Mouse (Mus musculus): ENCODE data around the gene Pomgnt2. TPM values are rescaled to one million over a fixed set of nuclear protein-coding genes. Genes with fewer than 3 reads are reported as not detected.

Gene Pomgnt2
- total and polyA plus RNA-seq, 3 experiments, result not detected

DNA sequence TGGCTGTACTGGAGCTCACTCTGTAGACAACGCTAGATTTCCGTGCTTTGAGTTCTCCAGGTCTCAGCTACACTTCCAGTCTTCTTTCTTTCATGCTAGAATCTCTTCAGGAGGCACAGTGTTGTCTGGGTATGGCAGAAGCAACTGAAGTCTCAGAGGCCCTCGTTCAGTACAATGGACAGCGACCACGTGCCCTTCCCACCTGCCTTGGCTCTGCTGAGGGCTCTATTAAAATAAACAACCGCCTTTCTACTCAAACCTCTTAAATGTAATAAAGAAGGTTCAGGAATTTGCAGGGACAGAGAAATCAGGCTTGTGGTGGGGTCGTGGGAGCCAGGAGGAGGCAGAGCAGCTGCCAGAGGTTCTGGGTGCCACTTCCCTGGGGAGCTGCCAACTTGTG, 9.7 kb upstream of the Pomgnt2 start:
- Histone ChIP-seq H3K4me1 (ENCODE audit: control insufficient read depth in 1 of 2, insufficient read depth in 2 of 2, low read length in 2 of 2) (no peaks in the 10 kb centered on the region), H3K9ac (ENCODE audit: control insufficient read depth, low read depth, low read length, poor library complexity, severe bottlenecking) (no peak overlapping the region), H3K79me2 (ENCODE audit: control insufficient read depth, insufficient read depth, low read length, poor library complexity) (no peaks in the 10 kb centered on the region), H3K9me3 (replicated peaks; ENCODE audit: insufficient read depth, low read length) (no peaks in the 10 kb centered on the region), H3K27me3 (ENCODE audit: control insufficient read depth in 1 of 2, insufficient read depth in 2 of 2, low read length in 2 of 2) (no peaks in the 10 kb centered on the region), H3K27ac (ENCODE audit: control insufficient read depth, low read depth, low read length) (no peak overlapping the region), H3K4me3 (ENCODE audit: control insufficient read depth in 1 of 2, insufficient read depth in 1 of 2, low read depth in 2 of 2, low read length in 2 of 2) (no peak overlapping the region), H3K36me3 (ENCODE audit: control insufficient read depth in 1 of 2, insufficient read depth in 2 of 2, low read length in 2 of 2) (no peaks in the 10 kb centered on the region)
- TF ChIP-seq POLR2A (IDR thresholded peaks at IDR 0.05; ENCODE audit: control insufficient read depth in 1 of 2, insufficient read depth in 1 of 2, low read depth in 1 of 2, low read length in 2 of 2, poor library complexity in 1 of 2), result no peak
- no peak for TF ChIP-seq ZNF384 (IDR thresholded peaks at IDR 0.05; ENCODE audit: low read depth, low read length)
- TF ChIP-seq EP300 (IDR thresholded peaks at IDR 0.05; ENCODE audit: low read depth in 1 of 2, low read length in 2 of 2), result no peak
- TF ChIP-seq SMC3 (IDR thresholded peaks at IDR 0.05; ENCODE audit: low read depth, low read length), result no peak
- TF ChIP-seq TBP (IDR thresholded peaks at IDR 0.05; ENCODE audit: low read depth, low read length), result no peak
- TF ChIP-seq CTCF (IDR thresholded peaks at IDR 0.05 in 2 of 3, conservative IDR thresholded peaks at IDR 0.05 in 1 of 3; ENCODE audit: control insufficient read depth in 1 of 3, insufficient read depth in 1 of 3, low read depth in 2 of 3, low read length in 3 of 3, poor library complexity in 1 of 3, severe bottlenecking in 1 of 3), result no peak
- TF ChIP-seq MEF2A (IDR thresholded peaks at IDR 0.05; ENCODE audit: extremely low read depth, insufficient replicate concordance, low read depth, low read length, poor library complexity, severe bottlenecking), result no peak
- no peak for TF ChIP-seq CHD2 (IDR thresholded peaks at IDR 0.05; ENCODE audit: low read length)
- TF ChIP-seq MYC (IDR thresholded peaks at IDR 0.05; ENCODE audit: low read depth, low read length), result no peak
- no peak for TF ChIP-seq USF2 (IDR thresholded peaks at IDR 0.05; ENCODE audit: borderline replicate concordance in 1 of 2, insufficient read depth in 1 of 2, low read depth in 1 of 2, low read length in 2 of 2)
- TF ChIP-seq HCFC1 (IDR thresholded peaks at IDR 0.05; ENCODE audit: low read depth, low read length), result no peak
- TF ChIP-seq GABPA (IDR thresholded peaks at IDR 0.05; ENCODE audit: low read depth, low read length), result no peak
- TF ChIP-seq ZC3H11A (IDR thresholded peaks at IDR 0.05; ENCODE audit: low read depth, low read length), result no peak
- DNase-seq (ENCODE audit: low read depth, low spot score), result peak; percentile 38

DNA sequence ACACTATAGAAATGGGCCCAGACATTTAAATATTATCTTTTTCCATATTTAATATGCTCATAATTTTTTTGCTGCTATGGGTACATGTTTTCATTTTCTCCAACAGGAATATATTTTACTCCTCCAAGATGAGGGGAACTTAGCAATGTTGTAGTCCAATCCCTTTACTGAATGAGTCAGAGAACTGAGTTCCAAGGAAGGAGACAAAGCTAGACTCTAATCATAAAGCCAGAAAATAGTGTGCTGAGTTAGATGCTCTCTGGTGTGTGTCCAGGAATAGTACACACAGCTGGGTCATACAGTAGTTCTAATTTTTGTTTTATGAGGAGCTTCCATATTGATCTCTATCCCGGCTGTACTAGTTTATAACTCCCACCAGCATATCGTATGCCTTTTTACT, 9.3 kb upstream of the Pomgnt2 start:
- Histone ChIP-seq H3K36me3 (ENCODE audit: control insufficient read depth in 1 of 2, insufficient read depth in 2 of 2, low read length in 2 of 2) (no peaks in the 10 kb centered on the region), H3K79me2 (ENCODE audit: control insufficient read depth, insufficient read depth, low read length, poor library complexity) (no peaks in the 10 kb centered on the region), H3K27ac (ENCODE audit: control insufficient read depth, low read depth, low read length) (no peak overlapping the region), H3K9ac (ENCODE audit: control insufficient read depth, low read depth, low read length, poor library complexity, severe bottlenecking) (no peak overlapping the region), H3K4me3 (ENCODE audit: control insufficient read depth in 1 of 2, insufficient read depth in 1 of 2, low read depth in 2 of 2, low read length in 2 of 2) (no peak overlapping the region), H3K9me3 (replicated peaks; ENCODE audit: insufficient read depth, low read length) (no peaks in the 10 kb centered on the region), H3K4me1 (ENCODE audit: control insufficient read depth in 1 of 2, insufficient read depth in 2 of 2, low read length in 2 of 2) (no peaks in the 10 kb centered on the region), H3K27me3 (ENCODE audit: control insufficient read depth in 1 of 2, insufficient read depth in 2 of 2, low read length in 2 of 2) (no peaks in the 10 kb centered on the region)
- DNase-seq (ENCODE audit: low read depth, low spot score), result no peak
- TF ChIP-seq JUND (IDR thresholded peaks at IDR 0.05; ENCODE audit: low read depth, low read length) (no peak), UBTF (IDR thresholded peaks at IDR 0.05; ENCODE audit: borderline replicate concordance, insufficient read depth, low read depth, low read length) (no peak)

DNA sequence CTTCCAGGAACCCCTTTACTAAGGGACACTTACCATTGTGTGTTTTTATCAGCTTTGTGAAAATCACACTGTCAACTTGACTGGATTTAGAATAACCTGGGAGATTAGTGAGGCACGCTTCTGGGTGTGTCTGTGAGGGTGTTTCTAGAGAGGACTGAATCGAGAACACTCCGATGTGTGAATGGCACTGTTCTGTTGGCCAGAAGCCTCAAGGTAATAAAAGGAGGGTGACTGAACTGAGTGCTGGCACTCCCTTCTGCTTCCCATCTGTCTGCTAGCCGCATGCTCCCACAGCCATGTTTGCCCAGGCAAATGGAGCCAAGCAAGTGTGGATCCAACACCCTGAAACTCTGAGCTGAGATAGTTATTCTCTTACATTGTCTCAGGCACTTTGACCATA, 1.1 kb upstream of the Pomgnt2 start:
- Histone ChIP-seq H3K27me3 (ENCODE audit: control insufficient read depth in 1 of 2, insufficient read depth in 2 of 2, low read length in 2 of 2) (no peaks in the 10 kb centered on the region), H3K4me3 (ENCODE audit: control insufficient read depth in 1 of 2, insufficient read depth in 1 of 2, low read depth in 2 of 2, low read length in 2 of 2) (no peak overlapping the region), H3K27ac (ENCODE audit: control insufficient read depth, low read depth, low read length) (no peak overlapping the region), H3K9ac (ENCODE audit: control insufficient read depth, low read depth, low read length, poor library complexity, severe bottlenecking) (no peak overlapping the region), H3K4me1 (ENCODE audit: control insufficient read depth in 1 of 2, insufficient read depth in 2 of 2, low read length in 2 of 2) (no peaks in the 10 kb centered on the region), H3K36me3 (ENCODE audit: control insufficient read depth in 1 of 2, insufficient read depth in 2 of 2, low read length in 2 of 2) (no peaks in the 10 kb centered on the region), H3K79me2 (ENCODE audit: control insufficient read depth, insufficient read depth, low read length, poor library complexity) (no peaks in the 10 kb centered on the region), H3K9me3 (replicated peaks; ENCODE audit: insufficient read depth, low read length) (no peaks in the 10 kb centered on the region)
- TF ChIP-seq E2F4 (IDR thresholded peaks at IDR 0.05; ENCODE audit: borderline replicate concordance, low read depth, low read length), result no peak
- TF ChIP-seq MYC (IDR thresholded peaks at IDR 0.05; ENCODE audit: low read depth, low read length), result no peak
- no peak for TF ChIP-seq TAL1 (IDR thresholded peaks at IDR 0.05; ENCODE audit: low read length)
- TF ChIP-seq UBTF (IDR thresholded peaks at IDR 0.05; ENCODE audit: borderline replicate concordance, insufficient read depth, low read depth, low read length), result no peak
- TF ChIP-seq MAX (IDR thresholded peaks at IDR 0.05; ENCODE audit: low read length), result no peak
- no peak for TF ChIP-seq CHD1 (IDR thresholded peaks at IDR 0.05; ENCODE audit: low read depth, low read length)
- no peak for TF ChIP-seq TCF12 (IDR thresholded peaks at IDR 0.05; ENCODE audit: low read depth, low read length)
- TF ChIP-seq ZKSCAN1 (IDR thresholded peaks at IDR 0.05; ENCODE audit: low read depth, low read length), result no peak
- TF ChIP-seq ZMIZ1 (IDR thresholded peaks at IDR 0.05; ENCODE audit: low read depth, low read length), result no peak
- TF ChIP-seq NELFE (IDR thresholded peaks at IDR 0.05; ENCODE audit: low read depth, low read length), result no peak
- TF ChIP-seq SMC3 (IDR thresholded peaks at IDR 0.05; ENCODE audit: low read depth, low read length), result no peak
- TF ChIP-seq SIN3A (IDR thresholded peaks at IDR 0.05; ENCODE audit: low read length), result no peak
- DNase-seq (ENCODE audit: low read depth, low spot score), result no peak

All from MEL (cell line).